Mouse (Mus musculus) mammary gland, adult 2 months (tissue): Measurements from ENCODE around the gene Vmn1r191. TPM values are rescaled to one million over a fixed set of nuclear protein-coding genes. Genes with fewer than 3 reads are reported as not detected.

Experiments used
- polyA plus RNA-seq: library from polyadenylated mRNA; depleted of rRNA; stranded (reverse); fragments of >200 nt; gene quantifications from 2 replicates; pipeline ENCODE4 v1.2.3, GENCODE M21; 2012; ENCODE audit warnings: low replicate concordance; rRNA removed

Vmn1r191 gene
- polyA plus RNA-seq: not detected in 2 replicates

DNA sequence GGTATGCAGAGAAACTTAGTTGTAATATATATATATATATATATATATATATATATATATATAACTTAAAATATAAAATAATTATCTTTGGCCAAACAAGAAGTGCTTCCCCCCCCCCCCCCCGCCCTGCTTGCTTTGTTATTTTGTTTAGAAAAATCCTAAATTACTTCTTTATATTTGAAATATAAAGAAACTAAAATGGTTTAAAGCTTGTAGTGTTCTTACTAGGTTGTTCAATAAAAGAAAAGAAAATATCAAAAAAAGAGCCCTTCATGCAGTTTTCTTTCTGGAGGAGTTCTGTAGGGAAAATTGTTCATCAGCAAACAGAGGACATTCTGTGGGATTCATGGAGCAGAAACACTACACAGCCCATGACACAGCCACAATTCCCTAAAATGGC lies at the start of gene Vmn1r191:
TSS of gene Vmn1r191 (minus strand) at position 101 of the 400 bp plus-strand sequence.

DNA sequence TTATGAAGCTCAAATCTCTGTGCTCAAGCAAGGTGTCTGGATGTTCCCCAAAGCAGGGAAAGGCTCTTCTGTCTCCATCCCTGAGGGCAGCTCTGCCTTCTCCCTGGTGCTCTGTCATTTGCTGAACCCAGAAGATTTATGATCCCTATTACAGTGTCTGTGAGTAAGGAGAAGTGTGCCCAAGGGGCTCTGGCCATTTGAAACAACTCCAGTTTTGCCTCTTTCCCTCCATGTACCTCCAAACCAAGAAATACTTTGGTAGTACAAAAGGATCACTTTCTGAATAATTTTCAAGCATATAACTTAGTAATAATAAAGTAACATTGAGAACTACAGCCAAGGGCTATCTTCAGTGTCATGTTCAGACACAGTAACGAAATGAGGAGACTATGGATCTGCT lies 39.3 kb upstream of the Vmn1r191 start, which contains the start of gene Vmn1r193:
TSS of gene Vmn1r193 (minus strand) at position 101 of the 400 bp plus-strand sequence.

DNA sequence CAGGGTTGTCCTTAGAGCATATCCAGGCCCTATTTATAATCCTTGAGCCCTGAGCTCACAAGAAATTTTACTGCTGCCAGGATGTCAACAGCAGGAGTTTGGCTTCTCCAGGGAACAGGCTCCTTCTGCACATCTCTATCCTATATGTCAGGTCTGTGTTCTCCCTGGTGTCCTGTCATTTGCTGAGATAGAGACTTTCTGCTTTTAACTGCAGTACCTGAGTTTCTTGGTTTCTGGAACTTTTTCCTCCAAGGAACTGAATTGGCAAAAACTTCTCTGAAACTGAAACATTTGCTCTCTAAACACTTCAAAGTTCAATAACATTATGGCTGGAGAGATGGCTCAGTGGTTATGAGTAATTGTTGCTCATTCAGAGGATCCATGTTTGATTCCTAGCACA lies 7.3 kb upstream of the Vmn1r191 start, which contains the start of gene Vmn1r192:
TSS of gene Vmn1r192 (minus strand) at position 101 of the 400 bp plus-strand sequence.

Other genes starting within 250 kb of the Vmn1r191 start
- gene Zfp184, start 238.9 kb downstream of the Vmn1r191 start, polyA plus RNA-seq: 0.29 and 0.80 TPM in 2 replicates
- gene Pom121l2, start 202.8 kb downstream of the Vmn1r191 start, polyA plus RNA-seq: not detected in 2 replicates
- 1.7 and 2.8 TPM in 2 replicates for gene Prss16, start 174.2 kb downstream of the Vmn1r191 start, polyA plus RNA-seq
- gene Hist1h2ah, start 148.4 kb downstream of the Vmn1r191 start, polyA plus RNA-seq: 2.1 and 26.7 TPM in 2 replicates
- 2.4 and 13.0 TPM in 2 replicates for gene Hist1h2bk, start 148.1 kb downstream of the Vmn1r191 start, polyA plus RNA-seq
- 8.5 and 8.7 TPM in 2 replicates for gene Hist1h4i, start 142.6 kb downstream of the Vmn1r191 start, polyA plus RNA-seq
- 0.57 and 4.6 TPM in 2 replicates for gene Hist1h2ag, start 141.0 kb downstream of the Vmn1r191 start, polyA plus RNA-seq
- gene Hist1h2bj, start 140.8 kb downstream of the Vmn1r191 start, polyA plus RNA-seq: 2.8 and 6.5 TPM in 2 replicates
- not detected in 2 replicates for gene Vmn1r188, start 99.5 kb downstream of the Vmn1r191 start, polyA plus RNA-seq
- gene Vmn1r189, start 78.1 kb downstream of the Vmn1r191 start, polyA plus RNA-seq: not detected in 2 replicates
- not detected in 2 replicates for gene Vmn1r192, start 7.2 kb upstream of the Vmn1r191 start, polyA plus RNA-seq
- gene Vmn1r193, start 39.2 kb upstream of the Vmn1r191 start, polyA plus RNA-seq: not detected in 2 replicates
- not detected in 2 replicates for gene Vmn1r194, start 60.2 kb upstream of the Vmn1r191 start, polyA plus RNA-seq
- gene Vmn1r195, start 86.6 kb upstream of the Vmn1r191 start, polyA plus RNA-seq: not detected in 2 replicates
- gene Vmn1r196, start 106.0 kb upstream of the Vmn1r191 start, polyA plus RNA-seq: not detected in 2 replicates
- gene Vmn1r197, start 140.6 kb upstream of the Vmn1r191 start, polyA plus RNA-seq: not detected in 2 replicates
- gene Vmn1r198, start 166.4 kb upstream of the Vmn1r191 start, polyA plus RNA-seq: not detected in 2 replicates
- not detected in 2 replicates for gene Vmn1r199, start 195.8 kb upstream of the Vmn1r191 start, polyA plus RNA-seq
- not detected in 2 replicates for gene Vmn1r200, start 206.4 kb upstream of the Vmn1r191 start, polyA plus RNA-seq